Mouse (Mus musculus) adrenal gland, adult 18-20 months (tissue): ENCODE data around the gene Zcchc17. TPM values are rescaled to one million over a fixed set of nuclear protein-coding genes. Genes with fewer than 3 reads are reported as not detected.

Source experiments
- DNase-seq, 2 experiments: peaks; one replicate each; pipeline ENCODE4 v3.0.0; 2021 to 2022; ENCODE audit warnings: low spot score in 2 of 2
- total RNA-seq, 2 experiments: library from RNA; stranded (reverse); gene quantifications; 1 replicate in 1 of 2; 2 replicates in 1 of 2; pipeline ENCODE4 v1.2.3; 2021

The Zcchc17 gene
- total RNA-seq, 2 experiments from 2014 or later: 40.4 to 46.0 TPM

DNA sequence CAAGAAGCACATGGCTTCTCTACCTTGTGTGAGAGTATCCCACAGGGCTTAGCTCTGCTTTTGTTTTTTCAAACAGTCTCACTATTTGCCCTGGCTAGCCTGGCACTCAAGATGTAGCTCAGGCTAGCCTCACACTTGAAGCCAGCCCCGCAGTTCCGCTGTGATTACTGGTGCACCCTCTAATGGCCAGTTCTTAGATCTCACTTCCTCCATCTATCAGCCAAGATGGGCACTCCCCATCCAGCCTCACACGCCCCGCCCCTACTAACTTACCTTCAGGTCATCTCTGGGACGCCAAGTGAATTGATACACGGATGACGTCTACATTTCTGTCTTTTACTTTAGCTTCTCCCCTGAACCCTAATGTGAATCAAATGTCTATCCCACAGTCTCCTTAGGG is 40.2 kb downstream of the Zcchc17 start:
- no peak for DNase-seq

DNA sequence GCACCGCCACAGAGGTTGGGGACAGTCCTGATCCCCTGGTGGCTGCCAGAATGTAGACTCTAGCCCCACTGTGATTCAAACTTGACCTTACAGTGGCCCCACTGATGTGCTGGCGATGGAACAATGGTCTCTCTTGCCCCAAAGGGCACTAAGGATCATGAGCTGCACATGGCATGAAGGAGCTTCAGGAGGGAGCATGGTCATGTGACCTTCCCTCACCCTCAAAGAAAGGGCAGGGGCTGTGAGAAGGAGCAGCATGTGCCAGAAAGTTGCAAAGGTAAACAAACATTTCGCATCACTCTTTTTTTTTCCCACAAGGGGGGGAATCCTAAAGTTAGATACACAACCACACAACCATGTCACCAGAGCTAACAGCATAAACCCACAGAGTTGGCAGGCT is 41.6 kb downstream of the Zcchc17 start:
- DNase-seq: no peak

DNA sequence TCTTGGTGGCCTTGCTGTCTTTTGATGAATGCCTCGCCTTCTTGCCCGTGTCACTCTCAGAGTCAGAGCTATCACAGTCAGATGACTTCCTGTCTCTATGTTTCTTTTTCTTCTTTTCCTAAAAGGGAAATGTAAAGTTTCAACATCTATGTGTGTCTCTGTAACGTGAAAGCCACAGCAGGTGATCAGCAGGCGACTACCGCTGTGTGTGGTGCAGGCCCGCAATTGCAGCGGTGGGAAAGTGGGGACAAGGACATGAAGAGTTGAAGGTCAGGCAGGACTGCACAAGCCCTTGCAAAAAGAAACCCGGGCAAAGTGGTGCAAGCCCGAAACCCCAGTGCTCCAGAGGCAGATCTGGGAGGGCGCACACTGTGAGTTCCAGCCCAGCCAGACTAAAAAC is 43.1 kb downstream of the Zcchc17 start:
- no peak for DNase-seq

DNA sequence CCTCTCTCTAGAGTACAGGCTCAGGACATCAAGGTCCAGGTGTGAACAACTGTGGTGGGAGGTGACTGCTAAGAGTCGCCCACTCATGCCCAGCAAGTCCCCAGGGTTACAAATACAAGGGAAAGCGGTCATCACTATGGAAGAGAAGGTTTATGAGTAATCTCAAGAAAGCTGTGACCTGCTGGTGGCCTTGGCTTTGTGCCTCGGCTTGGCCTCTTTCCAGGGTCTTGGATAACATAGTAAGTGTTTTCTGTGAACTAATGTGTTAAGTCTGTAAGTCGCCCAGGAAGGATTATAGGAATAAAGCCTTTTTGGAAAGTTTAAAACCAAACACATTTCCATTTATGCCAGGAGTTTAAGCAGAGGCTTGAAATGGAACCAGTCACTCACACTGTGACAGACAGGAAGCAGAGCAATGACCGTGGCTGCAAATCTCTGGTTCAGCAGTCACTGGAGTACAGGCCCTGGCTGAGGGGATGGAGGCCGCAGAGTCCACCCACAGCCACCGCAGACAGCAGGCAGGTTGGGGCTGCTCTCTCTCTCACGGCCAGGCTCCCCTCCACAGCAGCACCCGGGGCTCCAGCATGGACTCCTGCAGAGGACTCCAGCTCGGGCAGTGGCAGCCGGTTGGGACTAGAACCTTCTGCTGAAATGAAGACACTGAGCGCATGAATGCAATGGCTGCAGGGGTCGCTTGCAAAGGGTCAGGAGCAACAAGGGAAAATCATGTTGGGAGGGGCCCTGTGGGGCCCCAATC is 43.8 kb downstream of the Zcchc17 start:
- peak; percentile 71 to 74 for DNase-seq

DNA sequence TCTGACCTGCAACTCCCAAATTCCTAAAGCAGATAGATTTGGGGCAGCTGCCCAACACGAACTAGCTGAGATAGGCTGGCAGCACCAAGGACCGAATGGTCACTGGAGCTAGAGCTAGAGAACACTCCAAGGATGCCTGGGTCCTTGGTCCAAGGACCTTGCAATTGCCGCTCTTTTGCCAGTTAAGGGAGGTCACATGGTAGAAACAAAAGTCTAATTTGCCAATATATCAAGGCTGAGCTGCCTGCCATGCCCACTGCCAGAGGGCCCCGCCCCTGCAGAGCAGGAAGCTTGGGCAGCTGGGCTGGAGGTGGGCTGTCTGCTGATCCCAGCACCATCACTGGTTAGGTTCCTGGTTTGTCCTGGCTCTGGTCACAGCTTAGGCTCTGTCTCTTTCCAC is 46.2 kb downstream of the Zcchc17 start:
- no peak for DNase-seq

DNA sequence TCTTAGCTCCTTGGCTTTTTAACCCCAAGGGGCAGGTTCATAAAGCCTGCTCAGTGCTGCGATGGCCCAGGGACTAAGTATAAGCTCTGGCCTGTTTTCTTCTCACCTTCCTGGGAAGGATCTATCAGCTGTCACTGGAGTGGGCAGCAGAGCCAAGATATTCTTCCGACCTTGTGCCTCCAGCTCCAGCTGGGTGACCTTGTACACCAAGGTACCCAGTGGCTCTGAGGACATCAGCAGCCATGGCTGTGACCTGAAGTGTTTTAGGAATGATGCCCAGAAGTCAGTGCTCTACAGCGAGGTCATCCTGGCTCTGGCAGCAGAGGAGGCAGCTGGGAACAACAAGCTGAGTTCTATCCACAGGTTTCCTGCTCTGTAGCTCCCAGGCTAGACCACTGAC is 47.2 kb downstream of the Zcchc17 start:
- DNase-seq: peak in 1 of 2 experiments; percentile 13

DNA sequence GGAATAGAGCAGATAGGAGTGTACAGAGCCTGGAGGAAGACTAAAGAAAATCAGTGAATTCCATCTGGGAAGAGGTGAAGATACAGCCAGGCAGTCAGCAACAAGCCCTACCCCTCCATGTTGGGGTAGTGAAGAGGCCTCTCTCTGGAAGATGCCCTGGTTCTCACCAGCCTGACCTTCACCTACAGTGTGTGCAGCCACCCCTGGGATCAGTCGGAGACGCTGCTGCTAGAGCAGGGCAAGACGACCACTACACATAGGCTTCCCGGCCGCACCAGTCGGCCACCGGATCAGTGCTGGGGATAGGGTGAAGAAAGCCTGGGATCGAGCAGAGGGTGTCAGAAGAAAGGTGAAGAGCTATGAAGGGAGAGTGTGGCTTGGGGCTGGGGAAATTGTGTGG is 50.5 kb downstream of the Zcchc17 start:
- peak in 1 of 2 experiments; percentile 17 for DNase-seq

DNA sequence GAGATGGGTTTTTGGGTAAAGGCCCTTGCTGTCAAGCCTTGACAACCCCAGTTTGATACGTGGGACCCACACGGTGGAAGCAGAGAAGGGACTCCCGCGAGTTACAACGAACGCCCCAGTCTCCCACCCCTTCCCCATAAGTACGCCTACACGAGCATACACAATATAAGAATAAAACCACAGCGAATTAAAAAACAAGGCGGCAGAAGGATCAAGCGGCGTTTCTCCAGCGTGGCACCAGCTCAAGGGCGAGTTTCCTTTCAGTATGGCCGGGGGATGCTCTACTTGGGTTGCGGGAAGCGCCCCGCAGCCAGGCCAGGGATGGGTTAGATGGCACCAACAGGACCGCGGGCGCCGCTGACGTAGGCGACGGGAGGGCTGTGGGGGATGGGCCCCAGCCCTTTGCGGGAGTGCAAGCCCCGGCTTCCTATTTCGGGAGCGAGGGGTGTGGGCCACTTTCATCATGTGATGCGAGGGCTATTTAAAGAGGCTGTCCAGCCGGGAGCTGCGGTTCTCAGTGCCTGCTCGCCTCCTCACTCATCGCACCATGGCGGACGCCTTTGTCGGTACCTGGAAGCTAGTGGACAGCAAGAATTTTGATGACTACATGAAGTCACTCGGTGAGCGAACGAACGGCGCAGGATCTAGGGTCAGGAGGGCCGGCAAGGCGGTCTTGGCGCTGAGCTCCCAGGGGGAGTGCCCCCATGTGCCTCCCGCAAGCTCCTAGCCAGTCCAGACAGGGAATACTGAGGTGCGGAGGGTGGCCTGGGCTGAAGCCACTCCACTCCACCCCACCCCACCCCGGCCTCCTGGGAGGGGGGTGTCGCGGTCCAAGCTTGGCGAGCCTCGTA is 51.3 kb downstream of the Zcchc17 start, which contains the start of the genes Fabp3 and Gm10570:
TSS of gene Fabp3 (plus strand) at position 365 of the 851 bp plus-strand sequence.
TSS of gene Gm10570 (minus strand) at position 444 of the 851 bp plus-strand sequence.
- DNase-seq: peak in 1 of 2 experiments; percentile 36

DNA sequence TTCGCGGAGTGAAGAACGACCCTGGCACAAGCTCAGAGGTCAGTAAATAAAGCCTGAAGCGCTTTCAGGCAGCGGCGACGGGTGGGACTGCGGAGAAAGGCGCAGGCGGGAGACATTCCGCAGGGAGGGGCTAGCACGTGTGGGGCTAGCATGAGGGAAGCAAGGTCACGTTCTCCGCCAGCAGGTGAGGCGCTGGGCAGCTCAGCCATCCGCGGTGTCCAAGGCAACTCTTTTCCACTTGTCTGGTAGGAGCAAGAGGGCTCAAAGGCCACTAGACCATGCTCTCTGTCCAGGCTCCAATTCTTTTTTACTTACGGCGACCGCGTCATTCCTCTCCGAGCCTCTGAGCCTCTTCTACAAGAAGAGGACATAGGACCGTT is 51.9 kb downstream of the Zcchc17 start:
- peak; percentile 24 to 30 for DNase-seq

DNA sequence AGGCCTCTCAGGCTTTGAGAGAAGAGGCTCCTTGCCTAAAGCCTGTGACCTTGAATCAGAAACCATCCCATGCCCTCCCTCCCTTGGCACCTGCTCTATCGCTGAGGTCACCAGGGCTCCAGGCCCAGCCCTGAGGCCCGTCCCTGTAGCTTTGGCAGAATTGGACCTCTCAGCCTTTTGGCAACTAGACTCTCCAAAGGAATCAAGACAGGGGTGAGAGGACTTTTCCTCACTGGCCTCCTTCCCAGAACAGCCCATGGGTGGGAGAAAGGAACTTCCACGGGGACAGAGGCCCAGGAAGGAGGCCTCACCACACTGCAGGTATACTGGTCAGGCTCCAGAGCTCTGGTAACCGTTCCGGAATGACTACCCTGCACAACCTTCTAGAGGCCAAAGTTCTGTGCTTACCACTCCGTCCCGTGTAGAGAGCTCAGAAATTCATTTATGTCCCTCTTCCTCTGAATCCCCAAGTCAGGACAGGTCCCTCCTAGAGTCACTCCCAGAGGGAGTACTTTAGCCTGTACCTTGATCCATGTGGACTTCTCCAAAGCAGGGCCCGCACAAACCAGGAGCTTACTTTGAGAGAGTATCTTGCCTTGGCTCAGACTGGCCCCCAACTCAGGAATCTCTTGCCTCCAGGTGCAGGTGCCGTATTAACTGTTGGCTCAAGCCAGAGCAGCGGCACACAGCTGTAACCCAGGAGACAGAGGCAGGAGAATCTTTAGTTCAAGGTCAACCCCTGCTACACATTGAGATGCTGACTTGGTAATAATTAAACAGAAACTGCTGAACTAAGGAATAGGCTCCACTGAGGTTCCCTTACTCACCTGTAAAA is 52.7 kb downstream of the Zcchc17 start:
- DNase-seq: no peak

DNA sequence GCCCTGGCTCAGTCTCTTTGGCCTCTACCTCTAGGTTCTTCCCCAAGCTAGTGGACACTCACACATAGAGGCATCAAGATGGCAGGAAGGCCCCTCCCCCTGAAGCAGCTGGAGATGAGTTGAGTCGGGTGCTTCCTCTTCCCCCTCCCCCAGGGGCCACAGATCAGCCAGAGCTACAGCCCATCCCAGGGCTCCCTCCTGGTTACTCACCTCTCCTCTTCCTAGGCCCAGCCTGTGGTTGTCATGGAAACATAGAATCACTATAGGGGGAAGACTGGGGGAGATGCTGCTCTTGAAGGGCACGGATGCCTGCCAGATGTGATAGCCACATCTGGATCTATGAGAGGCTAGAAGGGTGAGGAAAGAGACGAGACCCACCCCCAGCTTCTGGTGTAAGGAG is 55.0 kb downstream of the Zcchc17 start:
- no peak for DNase-seq

DNA sequence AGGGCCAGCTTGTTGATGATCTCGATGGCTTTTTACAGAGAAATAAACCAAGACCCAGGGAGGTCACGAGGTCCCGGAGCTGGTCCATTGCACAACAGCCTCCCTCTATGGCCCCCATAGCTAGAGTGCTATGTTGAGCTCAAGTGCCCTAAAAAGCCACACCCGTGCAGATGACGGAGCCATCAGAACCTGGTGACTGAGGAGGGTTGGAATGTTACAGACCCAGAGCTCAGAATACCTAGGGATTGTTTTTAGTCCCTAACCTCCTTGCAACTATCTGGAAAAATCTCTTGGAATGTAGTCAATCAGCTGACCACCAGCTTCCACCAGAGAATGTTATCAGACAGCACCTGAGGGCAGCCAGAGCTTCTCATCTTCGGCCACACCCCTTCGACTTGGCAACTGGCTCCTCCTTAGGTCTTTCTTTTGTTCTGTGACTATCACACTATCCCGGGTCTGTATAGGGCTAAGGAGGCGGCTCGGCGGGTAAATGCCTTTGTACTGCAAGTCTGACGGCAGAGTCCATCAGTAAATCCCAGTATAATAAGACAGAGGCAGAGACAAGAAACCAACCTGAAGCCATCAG is 57.4 kb downstream of the Zcchc17 start:
- no peak for DNase-seq

DNA sequence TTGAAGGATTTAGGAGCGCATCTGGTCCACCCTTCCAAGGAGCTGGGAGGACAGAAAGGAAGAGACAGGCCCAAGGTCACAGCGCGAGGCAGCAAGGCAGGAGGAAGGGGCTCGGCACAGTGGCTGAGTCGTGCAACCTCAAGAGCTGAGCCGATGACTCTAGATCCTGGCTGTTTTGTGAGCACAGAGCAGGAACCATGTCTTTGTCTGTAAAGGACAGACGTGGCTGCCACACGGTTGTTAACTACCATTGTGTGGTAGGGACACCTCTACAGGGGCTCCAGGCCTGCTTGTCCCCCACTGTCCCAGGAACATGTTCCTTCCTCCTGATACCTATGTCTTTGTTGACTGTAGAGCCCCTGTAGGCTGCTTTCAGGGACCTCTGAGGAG is 60.1 kb downstream of the Zcchc17 start:
- no peak for DNase-seq

DNA sequence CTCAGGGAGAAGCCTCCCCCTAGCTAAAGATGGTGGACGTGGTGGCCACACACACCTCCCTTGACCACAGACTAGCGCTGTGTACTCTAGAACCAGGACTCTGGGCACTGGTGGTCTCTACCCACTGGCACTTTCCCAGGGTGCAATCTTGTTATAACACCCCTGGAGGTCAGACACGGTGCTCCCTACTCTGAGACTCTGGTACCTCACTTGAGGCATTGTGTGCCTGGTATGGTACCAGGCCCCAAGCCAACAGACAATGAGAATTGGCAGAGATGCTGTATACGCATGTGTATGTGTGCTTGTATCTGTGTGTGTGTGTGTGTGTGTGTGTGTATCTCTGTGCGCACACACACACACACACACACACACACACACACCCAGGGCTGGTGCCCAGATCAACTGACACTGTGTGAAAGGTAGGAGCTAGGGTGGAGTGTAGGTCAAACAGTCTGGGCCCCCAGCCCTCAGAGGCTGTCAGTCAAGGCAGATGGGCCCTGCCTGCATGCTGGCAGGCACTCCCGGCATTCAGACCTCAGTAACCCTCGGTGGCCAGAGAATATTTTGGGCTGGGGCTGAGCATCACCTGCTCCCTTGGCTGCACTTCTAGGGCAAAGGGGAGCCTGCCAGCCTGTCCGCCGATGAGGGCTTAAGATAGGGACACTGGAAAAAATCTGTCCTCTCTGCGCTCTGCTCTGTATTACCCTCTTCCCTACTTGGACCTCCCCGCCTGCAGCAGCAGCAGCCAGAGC is 60.7 kb downstream of the Zcchc17 start:
- DNase-seq: no peak

DNA sequence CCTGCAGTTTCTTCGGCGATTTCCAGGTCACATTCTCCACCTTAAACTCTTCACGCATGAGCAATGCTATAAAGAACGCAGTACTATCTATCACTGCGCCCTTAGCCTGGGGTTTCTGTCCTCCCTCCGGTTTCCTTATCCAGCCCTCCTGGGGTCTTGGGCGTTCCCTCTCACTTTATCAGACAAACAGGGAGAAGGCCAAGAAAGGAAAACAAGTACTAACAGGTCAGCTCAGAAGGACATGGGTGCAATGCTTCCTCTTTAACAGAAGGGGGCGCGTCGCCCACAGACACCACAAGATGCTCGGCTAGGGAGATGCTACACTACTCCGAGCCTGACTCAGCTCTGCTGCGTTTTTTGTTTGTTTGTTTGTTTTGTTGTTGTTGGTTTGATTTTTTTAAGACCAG is 62.6 kb downstream of the Zcchc17 start:
- no peak for DNase-seq

DNA sequence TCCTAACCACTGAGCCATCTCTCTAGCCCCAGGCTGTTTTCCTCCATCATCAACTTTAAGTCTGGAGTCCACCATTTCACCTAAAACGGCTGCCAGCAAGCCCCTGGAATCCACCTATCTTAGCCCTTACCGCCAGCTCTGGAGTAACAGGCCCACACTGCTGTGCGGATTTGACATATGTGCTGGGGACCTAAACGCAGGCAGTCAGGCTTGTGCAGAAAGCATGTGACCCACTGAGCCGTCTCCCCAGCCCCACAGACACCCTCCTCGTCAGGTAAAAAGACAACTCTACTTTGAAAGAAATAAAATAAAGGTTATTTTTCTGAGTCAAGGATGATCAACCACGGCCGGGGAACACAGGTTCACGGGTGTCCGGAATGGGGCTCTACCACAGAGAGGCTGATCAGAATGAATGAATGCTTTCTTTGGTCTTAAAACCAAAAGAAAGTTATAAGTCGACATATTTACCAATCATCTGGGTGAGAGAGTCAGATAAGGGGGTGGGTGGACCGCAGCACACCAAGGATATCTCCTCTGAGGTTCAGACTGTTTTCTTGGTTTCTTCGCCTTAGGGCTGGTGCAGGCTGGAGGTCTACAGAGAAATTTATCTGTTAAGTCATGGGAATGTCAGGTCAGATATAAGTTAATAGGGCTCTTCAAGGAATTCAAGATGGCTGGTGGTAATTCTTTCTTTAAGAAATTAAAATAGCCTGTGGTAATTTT is 63.3 kb downstream of the Zcchc17 start:
- DNase-seq: no peak

DNA sequence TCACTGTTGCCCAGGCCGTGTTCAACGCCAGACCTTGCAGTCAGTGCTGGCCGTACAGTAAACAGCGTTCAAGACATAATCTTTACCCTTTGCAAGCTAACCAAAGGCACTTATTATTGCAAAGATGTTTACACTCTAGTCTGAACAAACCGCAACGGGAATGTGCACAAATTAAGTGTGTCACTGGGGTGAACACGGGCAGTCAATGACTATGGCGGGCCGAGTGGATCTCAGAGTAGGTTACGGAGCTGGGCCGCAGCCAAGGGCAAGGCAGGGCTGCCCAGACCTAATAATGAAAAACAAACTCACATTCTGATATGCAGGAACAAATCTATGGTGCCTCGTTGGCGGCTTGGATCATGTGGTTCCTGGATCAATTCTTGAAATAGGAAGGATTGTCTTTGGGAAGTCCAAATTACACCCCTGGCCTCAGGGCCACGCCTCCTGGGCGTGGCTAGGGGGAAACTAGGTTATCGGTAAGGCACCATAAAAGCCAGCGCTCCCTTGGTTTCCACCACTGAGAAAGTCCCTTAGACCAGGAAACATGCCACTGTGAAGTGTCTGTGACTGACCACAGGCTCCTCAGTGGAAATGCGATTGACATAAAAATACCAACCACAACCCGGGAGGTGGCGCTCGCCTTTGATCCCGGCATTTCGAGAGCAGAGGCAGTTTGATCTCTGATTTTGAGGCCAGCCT is 64.5 kb downstream of the Zcchc17 start:
- DNase-seq: no peak

DNA sequence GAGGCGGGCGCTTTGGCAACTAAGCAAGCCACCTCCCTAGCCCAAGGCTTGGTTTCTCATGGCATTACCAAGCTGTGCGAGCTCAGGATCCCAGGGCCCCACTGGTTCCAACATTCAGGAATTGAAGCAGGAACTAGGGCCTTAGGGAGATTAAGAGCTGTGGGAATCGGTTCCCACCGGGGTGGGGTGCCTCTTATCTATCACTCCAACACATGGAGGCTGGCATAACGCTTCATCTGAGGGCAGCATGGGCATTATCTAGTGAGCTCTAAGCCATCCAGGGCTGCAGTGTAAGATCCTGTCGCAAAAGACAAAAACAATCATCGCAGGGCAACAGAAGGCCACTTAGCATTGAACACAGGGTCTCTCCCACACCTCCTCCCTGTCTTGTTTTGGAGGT is 65.2 kb downstream of the Zcchc17 start:
- DNase-seq: no peak

DNA sequence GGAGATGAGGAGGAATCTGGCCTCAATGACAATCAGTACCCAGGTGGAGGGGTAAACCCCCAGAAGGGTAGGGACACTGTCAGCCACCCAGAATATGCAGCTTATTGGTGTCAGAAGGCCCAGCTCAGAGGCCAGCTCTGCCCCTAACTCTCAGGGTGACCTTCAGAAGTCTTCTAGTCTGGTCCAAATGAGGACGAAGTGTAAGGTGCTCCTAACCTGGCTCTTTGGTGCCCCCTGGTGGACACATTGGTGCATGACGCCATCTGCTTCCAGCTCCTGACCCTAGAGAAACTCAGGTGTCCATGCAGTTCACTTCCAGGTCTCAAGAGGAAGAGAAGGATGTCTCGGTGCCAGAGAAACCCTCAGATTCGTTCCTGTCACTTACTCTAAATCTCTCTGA is 67.5 kb downstream of the Zcchc17 start:
- DNase-seq: peak; percentile 71 to 76
